Mouse (Mus musculus) kidney, adult 2 months (tissue): ENCODE measurements at regions not wholly inside any gene's neighbourhood (a gene's known extent, or its start where the extent isn't known, plus 50 kb on each side); places are given as distances from the start of the nearest gene placed in this dataset.

ENCODE experiments used
- DNase-seq: peaks from one replicate; pipeline ENCODE4 v3.0.0; 2021
- H3K27ac ChIP-seq: fragments of 200-500 bp; 2 replicates; pipeline ENCODE4 v1.5.1; 2012; ENCODE audit warnings: low read depth, low read length, control low read depth, inconsistent platforms; ENCODE audit not compliant: insufficient read depth
- H3K27me3 ChIP-seq: fragments of 200-500 bp; replicated peaks from 2 replicates; pipeline ENCODE4 v1.6.1; 2012; ENCODE audit warnings: mild to moderate bottlenecking, moderate library complexity, low read length, inconsistent platforms; ENCODE audit not compliant: control insufficient read depth, insufficient read depth
- H3K36me3 ChIP-seq: fragments of 200-500 bp; 2 replicates; pipeline ENCODE4 v1.6.1; 2012; ENCODE audit warnings: mild to moderate bottlenecking, moderate library complexity, low read length, inconsistent platforms; ENCODE audit not compliant: control insufficient read depth, insufficient read depth
- H3K4me1 ChIP-seq: fragments of 200-500 bp; 2 replicates; pipeline ENCODE4 v1.6.1; 2011; ENCODE audit warnings: low read length; ENCODE audit not compliant: control insufficient read depth, insufficient read depth
- H3K4me3 ChIP-seq: fragments of 200-500 bp; 2 replicates; pipeline ENCODE4 v1.5.1; 2011; ENCODE audit warnings: mild to moderate bottlenecking, low read depth, low read length, control low read depth; ENCODE audit not compliant: insufficient read depth
- CTCF ChIP-seq: fragments of 200-500 bp; conservative IDR thresholded peaks from 2 replicates; pipeline ENCODE4 v1.5.1; 2011; ENCODE audit warnings: low read depth, mild to moderate bottlenecking, control low read depth, low read length, moderate library complexity, mixed read lengths; ENCODE audit not compliant: insufficient read depth, insufficient read length
- POLR2A ChIP-seq: fragments of 200-500 bp; IDR thresholded peaks from one replicate; pipeline ENCODE4 v1.6.1; 2011; ENCODE audit warnings: low read depth, low read length, control low read depth
- WGBS: fragments of 180-500 bp; shearing (Covaris S2); methylation state at CpG from one replicate; pipeline ENCODE4 v1.1.7; 2018; 5-methylcytosine and 5-hydroxymethylcytosine counted together

DNA sequence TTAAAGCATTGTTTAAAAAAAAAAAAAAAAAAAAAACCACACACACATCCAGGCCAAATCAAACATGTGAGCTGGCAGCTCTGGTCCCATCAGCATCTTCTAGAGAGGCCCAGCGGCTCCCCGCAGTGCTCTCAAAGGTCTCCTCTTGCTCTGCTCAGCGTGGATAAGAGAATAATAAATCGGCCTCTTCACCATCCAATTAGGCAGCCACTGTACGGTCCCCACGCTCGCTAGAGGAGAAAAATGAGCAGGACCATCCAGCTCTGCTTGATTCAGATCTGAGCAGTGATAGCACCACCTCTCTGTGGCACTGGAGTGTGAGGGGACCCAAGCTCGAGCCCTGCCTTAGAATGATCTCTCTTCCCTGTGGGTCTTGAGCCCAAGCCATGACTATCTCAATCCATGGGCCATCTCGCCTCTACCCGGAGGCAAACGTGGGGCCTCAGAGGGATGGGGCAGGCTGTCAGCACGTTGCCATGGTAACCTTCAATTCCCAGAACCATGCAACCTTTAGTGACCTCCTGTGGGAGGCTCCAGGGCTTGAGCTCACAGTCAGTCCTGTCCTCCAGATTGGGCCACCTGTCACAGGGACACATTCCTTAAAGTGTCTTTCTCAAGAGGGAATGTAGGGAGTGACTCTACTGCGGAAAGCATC is 273.6 kb upstream of the Prok2 start:
- TF ChIP-seq CTCF = no peak
- no peak for TF ChIP-seq POLR2A
- H3K4me1 ChIP-seq = no peaks in the 10 kb centered on the region
- 61% methylated on average over 13 of the region's 13 CpGs for WGBS
- DNase-seq = no peak
- H3K27me3 ChIP-seq = no peaks in the 10 kb centered on the region
- no peak overlapping the region for H3K4me3 ChIP-seq
- H3K27ac ChIP-seq = no peak overlapping the region
- no peaks in the 10 kb centered on the region for H3K36me3 ChIP-seq

DNA sequence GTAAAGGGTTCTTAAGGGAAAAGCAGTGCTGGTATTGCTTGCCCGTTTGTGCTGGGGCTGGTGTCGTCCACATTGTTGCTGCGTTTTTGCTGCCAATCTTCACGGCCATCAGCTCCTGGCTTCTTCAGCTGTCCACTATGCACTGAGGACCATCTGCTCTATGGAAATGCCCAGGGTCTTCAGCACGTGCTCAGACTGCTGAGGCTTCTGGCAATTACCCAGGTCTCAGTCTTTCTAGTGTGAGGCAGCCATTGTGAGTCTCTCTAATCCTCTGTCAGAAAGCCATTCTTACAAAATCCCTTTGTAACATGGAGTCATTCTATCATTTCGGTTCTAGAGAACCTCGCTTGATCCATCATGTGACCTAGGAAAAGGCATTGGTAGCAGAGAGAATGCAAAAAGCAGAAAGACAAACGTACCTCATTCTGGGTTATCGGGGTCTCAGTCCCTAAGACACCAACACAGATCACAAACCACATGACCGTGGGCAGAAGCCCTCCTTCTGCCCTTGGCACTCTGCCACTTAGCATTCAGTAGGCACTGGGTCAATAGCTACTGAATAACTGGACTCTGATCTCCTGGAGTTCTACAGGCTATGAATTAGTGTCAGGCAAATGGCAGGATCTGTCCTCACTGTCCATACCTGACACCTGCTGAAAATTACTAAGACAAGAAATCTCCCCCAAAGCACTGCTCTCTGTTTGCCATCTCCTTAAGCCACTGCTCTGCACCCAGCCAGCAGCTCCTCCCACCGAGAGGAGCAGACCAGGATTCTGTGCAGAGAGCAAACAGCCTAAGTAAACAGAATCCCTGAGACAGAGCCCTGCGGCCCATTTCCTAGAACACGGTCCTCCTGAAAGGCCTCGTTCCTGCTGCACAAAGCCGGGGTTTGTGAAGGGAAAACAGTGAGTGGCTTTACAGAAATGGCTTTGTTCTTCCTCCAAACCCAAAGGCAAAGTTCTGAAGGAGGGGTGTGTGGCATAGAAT is 270.1 kb upstream of the Prok2 start:
- Histone ChIP-seq H3K4me1 (no peaks in the 10 kb centered on the region), H3K27ac (no peak overlapping the region), H3K27me3 (no peaks in the 10 kb centered on the region), H3K36me3 (no peaks in the 10 kb centered on the region), H3K4me3 (no peak overlapping the region)
- 67% methylated on average over 15 of the region's 15 CpGs for WGBS
- TF ChIP-seq CTCF (no peak), POLR2A (no peak)
- DNase-seq = no peak

GRCm38 (mm10) chr6:99994026-99994425 is 267.8 kb upstream of the Prok2 start:
- H3K36me3 ChIP-seq = no peaks in the 10 kb centered on the region
- H3K4me3 ChIP-seq = no peak overlapping the region
- no peak for DNase-seq
- TF ChIP-seq POLR2A (no peak), CTCF (no peak)
- WGBS = 62% methylated on average over 3 of the region's 3 CpGs
- H3K27me3 ChIP-seq = no peaks in the 10 kb centered on the region
- no peaks in the 10 kb centered on the region for H3K4me1 ChIP-seq
- no peak overlapping the region for H3K27ac ChIP-seq

- Histone ChIP-seq H3K4me1 (no peaks in the 10 kb centered on the region), H3K36me3 (no peaks in the 10 kb centered on the region), H3K27ac (no peak overlapping the region), H3K27me3 (no peaks in the 10 kb centered on the region), H3K4me3 (no peak overlapping the region)
- no peak for TF ChIP-seq POLR2A
- TF ChIP-seq CTCF = no peak
- DNase-seq = peak; percentile 84
- WGBS = 32% methylated on average over 7 of the region's 7 CpGs
Observed at GRCm38 (mm10) chr6:99991079-99991478, 264.9 kb upstream of the Prok2 start.

- H3K27me3 ChIP-seq = no peaks in the 10 kb centered on the region
- H3K4me1 ChIP-seq = no peaks in the 10 kb centered on the region
- TF ChIP-seq POLR2A (no peak), CTCF (no peak)
- H3K36me3 ChIP-seq = no peaks in the 10 kb centered on the region
- 80% methylated on average over 6 of the region's 6 CpGs for WGBS
- no peak for DNase-seq
- H3K27ac ChIP-seq = no peak overlapping the region
- H3K4me3 ChIP-seq = no peak overlapping the region
Observed at GRCm38 (mm10) chr6:99990604-99991003, 264.4 kb upstream of the Prok2 start.

DNA sequence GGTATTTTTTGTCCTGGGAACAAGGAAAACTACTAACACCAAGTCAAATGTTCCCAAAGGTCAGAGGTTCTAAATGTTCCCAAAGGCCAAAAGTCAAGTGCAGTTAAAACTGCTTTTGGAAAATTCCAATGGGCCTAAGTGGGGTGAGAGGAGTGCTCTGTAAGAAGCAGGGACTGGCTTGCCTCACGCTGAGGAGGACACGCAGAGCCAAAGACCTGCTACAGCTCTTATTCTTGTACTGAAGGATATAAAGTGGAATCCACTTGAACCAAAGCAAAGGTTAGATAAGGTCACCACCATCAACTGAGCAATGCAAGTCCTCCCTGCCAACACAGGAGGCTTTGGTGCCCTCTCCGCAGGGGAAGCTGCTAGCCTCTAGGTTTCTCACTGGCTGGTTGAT is 260.3 kb upstream of the Prok2 start:
- no peak overlapping the region for H3K27ac ChIP-seq
- H3K4me1 ChIP-seq = no peaks in the 10 kb centered on the region; the same call in 1 of the 2 replicates
- WGBS = 81% methylated on average over 3 of the region's 3 CpGs
- H3K36me3 ChIP-seq = no peaks in the 10 kb centered on the region
- H3K4me3 ChIP-seq = no peak overlapping the region
- DNase-seq = peak; percentile 39
- no peaks in the 10 kb centered on the region for H3K27me3 ChIP-seq
- TF ChIP-seq POLR2A = no peak
- TF ChIP-seq CTCF = no peak

DNA sequence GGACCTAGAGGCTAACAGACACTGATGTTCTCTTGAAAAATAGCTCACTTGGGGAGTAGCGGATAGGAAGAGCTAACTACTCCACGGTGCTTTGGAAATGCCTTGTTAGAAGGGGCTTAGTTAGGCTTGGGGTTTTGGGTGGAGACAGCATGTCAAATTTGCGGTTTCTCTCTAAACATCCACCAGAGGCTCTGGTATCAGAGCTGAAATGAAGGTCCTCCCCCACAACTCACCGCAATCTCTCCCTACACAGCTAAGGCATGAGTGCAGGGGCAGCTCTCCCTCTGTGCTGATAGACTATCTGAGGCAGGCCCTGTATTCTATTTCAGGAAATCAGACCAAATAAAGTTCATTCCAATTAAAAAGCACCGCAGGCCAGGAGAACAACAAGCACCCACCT is 259.1 kb upstream of the Prok2 start:
- no peak for TF ChIP-seq CTCF
- TF ChIP-seq POLR2A = no peak
- Histone ChIP-seq H3K4me3 (no peak overlapping the region), H3K4me1 (no peaks in the 10 kb centered on the region; the same call in 1 of the 2 replicates), H3K27ac (no peak overlapping the region), H3K36me3 (no peaks in the 10 kb centered on the region), H3K27me3 (no peaks in the 10 kb centered on the region)
- WGBS = 72% methylated on average over 5 of the region's 5 CpGs
- no peak for DNase-seq
